Mouse (Mus musculus): ENCODE data around the gene Ppm1l.

DNA sequence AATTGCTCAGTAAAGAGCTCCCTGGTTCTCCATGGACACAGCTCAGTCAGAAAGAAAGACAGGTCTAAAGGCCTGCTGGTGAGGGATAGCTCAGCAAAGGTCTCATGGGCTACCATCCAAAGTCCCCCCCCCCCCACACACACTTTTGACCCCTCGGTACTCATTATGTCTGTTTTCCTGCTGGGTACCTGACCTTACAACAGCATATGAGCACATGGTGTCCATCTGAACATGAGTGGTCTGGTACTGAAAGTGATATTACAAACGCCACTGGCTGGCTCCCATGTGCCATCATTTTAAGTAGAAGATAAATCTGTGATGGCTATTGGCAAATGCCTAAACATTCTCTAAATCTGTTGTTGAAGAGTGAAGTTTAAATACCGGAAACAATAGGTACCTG lies 25.8 kb upstream of the Ppm1l start:
- TF ChIP-seq CTCF (IDR thresholded peaks at IDR 0.05; ENCODE audit: low read depth, low read length) (no peak), POLR2A (IDR thresholded peaks at IDR 0.05; ENCODE audit: borderline replicate concordance, low read depth, low read length) (no peak)

All from bone marrow macrophage, adult 2 months (primary cell).